Mouse (Mus musculus) CD4-positive, CD25-positive, alpha-beta regulatory T cell, adult 9 weeks (primary cell): ENCODE measurements around the gene Rbm15b. TPM values are rescaled to one million over a fixed set of nuclear protein-coding genes. Genes with fewer than 3 reads are reported as not detected.

Source experiments
- polyA plus RNA-seq: library from polyadenylated mRNA; unstranded; fragments of 100-300 nt; shearing (Covaris generic); gene quantifications from one replicate; pipeline ENCODE4 v1.2.1, GENCODE M21; 2017

Gene Rbm15b
- polyA plus RNA-seq = 1.6 TPM

DNA sequence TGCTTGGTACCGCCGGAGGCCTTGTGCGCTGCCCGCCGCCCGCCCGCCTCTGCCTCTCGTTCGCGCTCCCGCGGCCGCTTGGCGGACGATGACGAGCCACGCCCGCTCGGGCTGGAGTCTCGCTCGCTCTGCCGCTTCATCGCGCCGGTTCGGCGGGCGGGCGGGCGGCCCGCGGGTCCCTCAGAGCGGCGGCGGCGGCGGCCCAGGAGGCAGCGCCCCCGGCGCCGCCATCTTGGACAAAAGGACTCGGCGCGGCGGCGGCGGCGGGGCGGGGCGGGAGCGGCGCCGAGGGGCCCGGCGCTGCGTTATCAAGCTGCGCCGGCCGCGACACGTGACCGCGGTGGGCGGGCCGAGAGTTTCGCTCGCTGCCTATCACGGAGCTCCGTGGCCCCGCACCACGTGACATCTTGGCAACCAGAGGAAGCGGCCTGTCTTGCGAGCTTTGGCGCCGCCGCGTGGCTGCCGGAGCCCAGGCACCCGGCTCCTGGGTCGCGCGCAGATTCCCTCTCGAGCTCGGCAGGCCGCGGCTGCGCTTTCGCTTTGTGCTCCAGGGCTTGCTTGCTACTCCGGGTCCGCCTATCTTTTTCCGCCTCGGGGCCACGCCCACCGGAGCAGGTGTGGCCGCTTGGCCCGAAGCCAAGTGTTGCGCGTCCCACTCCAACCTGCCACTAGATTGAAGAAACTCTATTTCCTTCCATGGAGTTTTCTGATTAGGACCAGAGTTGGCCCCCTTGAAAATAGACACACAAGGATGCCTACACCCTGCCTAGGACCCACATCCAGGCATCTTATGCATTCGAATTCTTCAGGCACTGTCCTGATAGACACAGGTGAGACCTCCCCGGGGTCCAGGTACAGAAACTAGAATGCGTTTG is at the start of gene Rbm15b:
TSS of gene Rbm15b (minus strand) at position 601 of the 875 bp plus-strand sequence.

DNA sequence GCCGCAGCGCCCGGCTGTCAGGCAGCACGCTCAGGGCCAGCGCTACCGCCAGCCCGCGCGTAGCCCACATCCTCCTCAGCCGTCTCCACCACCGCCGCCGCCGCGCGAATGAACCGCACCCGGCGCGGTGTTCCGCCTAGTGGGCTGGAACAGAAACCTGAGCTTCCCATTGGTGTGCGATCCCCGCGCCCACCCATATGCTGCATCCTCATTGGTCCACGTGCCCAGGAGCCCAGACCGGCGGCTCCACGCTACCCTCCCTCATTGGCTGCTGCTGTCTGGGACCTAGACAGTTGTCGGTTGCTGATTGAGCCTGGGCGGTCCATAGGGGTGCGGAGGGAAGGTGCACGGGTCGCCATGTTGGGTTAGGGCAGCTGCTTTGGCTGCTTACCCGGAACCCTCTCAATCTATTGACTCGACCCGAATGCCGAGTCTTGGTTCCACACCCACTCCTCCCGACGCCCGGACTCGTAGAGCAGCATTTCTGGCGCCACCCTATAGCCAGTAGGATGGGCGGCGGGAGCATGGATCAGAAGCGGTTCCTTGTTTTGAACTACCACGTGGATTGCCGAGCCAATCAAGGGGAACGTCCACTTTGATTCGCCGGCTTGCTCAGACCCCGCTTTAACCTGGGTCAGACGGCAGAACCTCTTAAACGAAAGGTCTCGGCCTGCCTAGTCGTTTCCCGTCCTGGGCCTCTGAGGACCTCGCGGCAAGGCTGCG is 4.8 kb upstream of the Rbm15b start, which contains the start of gene Manf:
TSS of gene Manf (minus strand) at position 151 of the 723 bp plus-strand sequence.

Other genes with a start within 250 kb of the Rbm15b start
- gene Grm2, start 231.3 kb downstream of the Rbm15b start, polyA plus RNA-seq = not detected
- 76.0 TPM for gene Tex264, start 201.5 kb downstream of the Rbm15b start, polyA plus RNA-seq
- gene Rad54l2, start 98.2 kb downstream of the Rbm15b start, polyA plus RNA-seq = 3.8 TPM
- 59.9 TPM for gene Dcaf1, start 65.6 kb downstream of the Rbm15b start, polyA plus RNA-seq
- gene Manf, start 4.6 kb upstream of the Rbm15b start, polyA plus RNA-seq = 119 TPM